Mouse (Mus musculus) stomach, postnatal 0 days (tissue): Measurements from ENCODE around the gene Tcte2. TPM values are rescaled to one million over a fixed set of nuclear protein-coding genes. Genes with fewer than 3 reads are reported as not detected.
A peak's percentile ranks its signal among the peaks of the same experiment; 100 is the strongest.

Experiments
- ATAC-seq: fragments of 200-750 bp; cut with Nextera tagmentation; 2 replicates; pipeline ENCODE4 v1.8.0; 2017; ENCODE audit not compliant: low FRiP score, low TSS enrichment
- DNase-seq: peaks from one replicate; pipeline ENCODE4 v3.0.0-alpha.2; 2016; ENCODE audit warnings: low spot score
- H3K27ac ChIP-seq: fragments of 300-500 bp; sonication (generic); replicated peaks from 2 replicates; pipeline ENCODE4 v1.5.1; 2014; ENCODE audit warnings: mild to moderate bottlenecking, control low read depth
- H3K27me3 ChIP-seq: fragments of 300-500 bp; sonication (generic); 2 replicates; pipeline ENCODE4 v1.6.1; 2014; ENCODE audit warnings: low read length; ENCODE audit not compliant: control insufficient read depth, insufficient read depth
- H3K36me3 ChIP-seq: fragments of 300-500 bp; sonication (generic); 2 replicates; pipeline ENCODE4 v1.6.1; 2014; ENCODE audit warnings: low read length, mixed read lengths; ENCODE audit not compliant: control insufficient read depth, insufficient read depth
- H3K4me1 ChIP-seq: fragments of 300-500 bp; sonication (generic); replicated peaks from 2 replicates; pipeline ENCODE4 v1.6.1; 2014; ENCODE audit warnings: antibody characterized with exemption; ENCODE audit not compliant: control insufficient read depth, insufficient read depth
- H3K4me2 ChIP-seq: fragments of 300-500 bp; sonication (generic); replicated peaks from 2 replicates; pipeline ENCODE4 v1.6.1; 2014; ENCODE audit warnings: low read depth, mild to moderate bottlenecking, control low read depth, moderate library complexity
- H3K4me3 ChIP-seq: fragments of 300-500 bp; sonication (generic); 2 replicates; pipeline ENCODE4 v1.5.1; 2014; ENCODE audit warnings: low read depth, low read length, control low read depth
- H3K9ac ChIP-seq: fragments of 300-500 bp; sonication (generic); 2 replicates; pipeline ENCODE4 v1.6.1; 2014; ENCODE audit warnings: mild to moderate bottlenecking, low read length, control low read depth, mixed read lengths
- H3K9me3 ChIP-seq: fragments of 300-500 bp; sonication (generic); 2 replicates; pipeline ENCODE4 v1.6.1; 2016; ENCODE audit warnings: low read length; ENCODE audit not compliant: control insufficient read depth
- CTCF ChIP-seq: IDR thresholded peaks from 2 replicates; pipeline ENCODE4 v1.5.1; 2016; ENCODE audit warnings: antibody characterized with exemption, low read depth, mild to moderate bottlenecking, moderate library complexity
- EP300 ChIP-seq: optimal IDR thresholded peaks from 2 replicates; pipeline ENCODE3; 2016; ENCODE audit warnings: antibody characterized with exemption
- WGBS: fragments of 180-500 bp; shearing (Covaris S2); extraction: QIAGEN DNeasy Blood & Tissue Kit; methylation state at CpG from one replicate; pipeline ENCODE4 v1.1.7; 2014; 5-methylcytosine and 5-hydroxymethylcytosine counted together
- polyA plus RNA-seq: library from polyadenylated mRNA; unstranded; fragments of >200 nt; fragmentation: Nextera tagmentation; extraction: Ambion mirVana; gene quantifications from 2 replicates; pipeline ENCODE4 v1.2.1, GENCODE M21; 2015

The Tcte2 gene
- polyA plus RNA-seq, 1 experiment from 2014 or later: 3.3 TPM

DNA sequence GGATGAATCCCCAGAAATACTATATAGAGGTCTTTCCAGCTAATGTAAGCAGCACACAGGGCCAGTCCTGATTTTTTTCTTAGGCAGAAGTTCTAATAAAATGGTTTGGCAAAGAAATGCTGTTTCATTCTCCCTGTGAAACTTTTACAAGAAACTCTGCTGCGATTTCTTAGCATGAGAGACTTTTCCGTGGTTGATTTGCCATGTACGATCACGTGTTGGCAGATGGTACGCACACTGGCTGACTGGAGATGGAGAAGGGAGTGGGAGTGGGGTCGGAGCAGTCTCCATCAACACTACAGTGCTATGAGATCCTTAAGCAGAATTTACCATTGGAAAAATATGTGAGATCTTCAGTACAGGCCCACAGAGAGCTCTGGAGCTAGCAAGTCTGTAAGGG is 17.4 kb downstream of the Tcte2 start:
- no peaks in the 10 kb centered on the region for H3K9me3 ChIP-seq
- H3K9ac ChIP-seq: 0 out of 2 replicates have a peak overlapping the region, but pooled peaks have one; percentile 27
- no peak for ATAC-seq
- H3K4me1 ChIP-seq: peaks cover 2% of the 10 kb centered on the region; the same call in 1 of the 2 replicates
- 63% methylated on average over 6 of the region's 6 CpGs for WGBS
- H3K36me3 ChIP-seq: no peaks in the 10 kb centered on the region
- TF ChIP-seq EP300 (no peak), CTCF (no peak)
- DNase-seq: no peak
- no peaks in the 10 kb centered on the region for H3K27me3 ChIP-seq
- H3K4me2 ChIP-seq: no peak overlapping the region
- H3K4me3 ChIP-seq: no peak overlapping the region
- peak overlapping the region; percentile 83 for H3K27ac ChIP-seq

DNA sequence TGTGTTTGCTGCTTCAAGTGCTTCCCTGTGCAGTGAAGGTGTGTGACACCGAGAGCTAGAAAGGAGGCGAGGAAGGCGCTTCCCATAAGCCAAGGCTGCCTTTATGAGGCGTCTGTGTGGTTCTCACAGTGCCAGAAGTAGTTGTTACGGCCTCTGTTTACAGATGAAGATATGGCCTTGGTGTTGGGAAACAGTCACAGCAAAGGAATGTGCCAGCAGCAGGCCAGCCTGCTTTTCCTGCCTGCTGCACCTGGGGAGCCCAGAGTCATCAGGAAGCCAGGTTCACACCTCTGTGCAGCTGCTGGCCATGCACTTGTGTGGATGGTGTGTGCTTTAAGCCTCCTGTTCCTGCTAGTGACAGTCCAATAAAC is 17.9 kb downstream of the Tcte2 start:
- TF ChIP-seq CTCF: no peak
- TF ChIP-seq EP300: peak; percentile 71
- Histone ChIP-seq H3K9ac (peak overlapping the region; percentile 41; the same call in 1 of the 2 replicates), H3K36me3 (no peaks in the 10 kb centered on the region), H3K4me3 (no peak overlapping the region), H3K4me2 (no peak overlapping the region), H3K27ac (peak overlapping the region; percentile 91), H3K27me3 (no peaks in the 10 kb centered on the region), H3K9me3 (no peaks in the 10 kb centered on the region), H3K4me1 (peaks cover 2% of the 10 kb centered on the region; the same call in 1 of the 2 replicates)
- ATAC-seq (peak; percentile 95), DNase-seq (peak; percentile 85)
- WGBS: 20% methylated on average over 5 of the region's 5 CpGs

GRCm38 (mm10) chr17:13742941-13743708 is 18.5 kb downstream of the Tcte2 start:
- DNase-seq: peak; percentile 53
- no peaks in the 10 kb centered on the region for H3K9me3 ChIP-seq
- H3K4me2 ChIP-seq: no peak overlapping the region
- peak overlapping the region; percentile 41; the same call in 1 of the 2 replicates for H3K9ac ChIP-seq
- H3K36me3 ChIP-seq: no peaks in the 10 kb centered on the region
- H3K27ac ChIP-seq: peak overlapping the region; percentile 91
- TF ChIP-seq CTCF (no peak), EP300 (peak; percentile 7)
- no peaks in the 10 kb centered on the region for H3K27me3 ChIP-seq
- WGBS: 32% methylated on average over 7 of the region's 7 CpGs
- peaks cover 2% of the 10 kb centered on the region; the same call in 1 of the 2 replicates for H3K4me1 ChIP-seq
- peak; percentile 45 for ATAC-seq
- H3K4me3 ChIP-seq: no peak overlapping the region

DNA sequence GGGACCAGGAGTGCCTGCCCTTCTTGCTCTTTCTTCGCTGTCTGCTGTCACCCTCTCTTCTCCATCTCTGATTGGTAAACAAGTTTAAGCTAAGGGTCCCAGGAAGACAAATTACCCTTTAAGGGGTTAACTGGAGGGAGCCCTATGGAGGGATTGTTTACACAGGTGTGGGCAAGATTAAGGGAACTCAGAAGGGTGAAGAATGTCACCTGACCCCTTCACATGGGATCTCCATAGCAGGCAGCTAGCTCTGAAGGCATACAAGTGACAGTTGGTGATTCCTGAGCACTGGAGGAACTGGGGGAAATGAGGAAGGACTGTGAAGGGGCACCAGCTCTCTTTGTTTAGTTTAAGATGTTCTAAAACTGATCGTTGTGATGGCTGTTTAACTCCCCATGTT is 19.3 kb downstream of the Tcte2 start:
- no peak for ATAC-seq
- Histone ChIP-seq H3K27ac (peak overlapping the region; percentile 75), H3K27me3 (no peaks in the 10 kb centered on the region), H3K36me3 (no peaks in the 10 kb centered on the region), H3K4me2 (no peak overlapping the region), H3K4me1 (peaks cover 2% of the 10 kb centered on the region; the same call in 1 of the 2 replicates), H3K4me3 (no peak overlapping the region), H3K9ac (no peak overlapping the region), H3K9me3 (no peaks in the 10 kb centered on the region)
- DNase-seq: no peak
- TF ChIP-seq EP300: no peak
- no peak for TF ChIP-seq CTCF
- WGBS: 27% methylated on average over 2 of the region's 2 CpGs

DNA sequence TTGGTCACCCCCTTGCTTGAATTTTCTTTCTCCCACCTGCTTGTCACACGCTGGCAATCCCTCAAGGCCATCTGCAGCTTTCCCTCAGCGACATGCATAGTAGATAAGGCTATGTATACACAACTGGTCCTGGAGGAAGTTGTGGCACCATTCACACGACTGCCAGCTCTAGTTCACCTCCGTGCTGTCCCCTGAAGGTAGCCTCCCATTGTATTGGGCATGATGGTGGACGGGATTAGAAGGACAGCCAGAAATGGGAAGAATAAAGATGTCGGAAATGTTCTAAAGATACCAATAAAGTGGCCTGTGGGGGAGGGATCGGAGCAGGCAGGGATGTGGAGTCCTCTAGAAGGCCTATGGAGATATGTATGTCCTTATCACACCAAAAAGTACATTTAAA is 20.0 kb downstream of the Tcte2 start:
- TF ChIP-seq CTCF: no peak
- no peak for TF ChIP-seq EP300
- H3K27ac ChIP-seq: peak overlapping the region; percentile 75
- ATAC-seq: no peak
- H3K4me1 ChIP-seq: peaks cover 2% of the 10 kb centered on the region; the same call in 1 of the 2 replicates
- H3K9ac ChIP-seq: no peak overlapping the region
- no peaks in the 10 kb centered on the region for H3K27me3 ChIP-seq
- WGBS: 57% methylated on average over 7 of the region's 7 CpGs
- H3K9me3 ChIP-seq: no peaks in the 10 kb centered on the region
- no peak overlapping the region for H3K4me2 ChIP-seq
- H3K36me3 ChIP-seq: no peaks in the 10 kb centered on the region
- no peak overlapping the region for H3K4me3 ChIP-seq
- DNase-seq: peak; percentile 22

- DNase-seq: no peak
- Histone ChIP-seq H3K4me3 (no peak overlapping the region), H3K4me1 (peaks cover 2% of the 10 kb centered on the region; the same call in 1 of the 2 replicates), H3K9me3 (no peaks in the 10 kb centered on the region), H3K9ac (no peak overlapping the region), H3K27ac (peak overlapping the region; percentile 37), H3K36me3 (no peaks in the 10 kb centered on the region), H3K4me2 (no peak overlapping the region), H3K27me3 (no peaks in the 10 kb centered on the region)
- 21% methylated on average over 2 of the region's 2 CpGs for WGBS
- no peak for ATAC-seq
- TF ChIP-seq EP300: no peak
- no peak for TF ChIP-seq CTCF
These were observed 20.8 kb downstream of the Tcte2 start for GRCm38 (mm10) chr17:13740796-13741195.
